Mouse (Mus musculus) heart, embryonic 14.5 days (tissue): Measurements from ENCODE around the gene Fcgr2b. TPM values are rescaled to one million over a fixed set of nuclear protein-coding genes. Genes with fewer than 3 reads are reported as not detected.
"Not testable (repeated sequence)": the region's sequence is repeated elsewhere in the genome, so short reads cannot be mapped to it uniquely, and the experiment has no call there.

Experiments
- ATAC-seq: fragments of 200-750 bp; cut with Nextera tagmentation; 2 replicates; pipeline ENCODE4 v1.8.0; 2017; ENCODE audit warnings: low read depth, moderate TSS enrichment; ENCODE audit not compliant: insufficient number of reproducible peaks, insufficient read depth, low FRiP score
- H3K27ac ChIP-seq, 2 experiments: fragments of 200-500 bp in 1 of 2; fragments of 300-500 bp in 1 of 2; sonication (generic) in 1 of 2; replicated peaks in 1 of 2; 2 replicates each; pipeline ENCODE4 v1.5.1; 2012 to 2014; ENCODE audit warnings: low read depth in 2 of 2, low read length in 2 of 2, control low read depth in 1 of 2, mild to moderate bottlenecking in 1 of 2, mixed read lengths in 1 of 2; ENCODE audit not compliant: control insufficient read depth in 1 of 2, insufficient read depth in 1 of 2
- H3K27me3 ChIP-seq: fragments of 300-500 bp; sonication (generic); 2 replicates; pipeline ENCODE4 v1.6.1; 2014; ENCODE audit warnings: mild to moderate bottlenecking, low read length, control low read depth; ENCODE audit not compliant: control insufficient read depth, insufficient read depth
- H3K36me3 ChIP-seq: fragments of 300-500 bp; sonication (generic); 2 replicates; pipeline ENCODE4 v1.6.1; 2014; ENCODE audit warnings: mild to moderate bottlenecking, control low read depth, low read length, mixed read lengths; ENCODE audit not compliant: control insufficient read depth, insufficient read depth
- H3K4me1 ChIP-seq, 2 experiments: fragments of 200-500 bp in 1 of 2; fragments of 300-500 bp in 1 of 2; sonication (generic) in 1 of 2; 2 replicates each; pipeline ENCODE4 v1.6.1; 2012 to 2014; ENCODE audit warnings: low read length in 2 of 2, control low read depth in 1 of 2, mixed read lengths in 1 of 2; ENCODE audit not compliant: control insufficient read depth in 2 of 2, insufficient read depth in 2 of 2
- H3K4me2 ChIP-seq: fragments of 300-500 bp; sonication (generic); 2 replicates; pipeline ENCODE4 v1.6.1; 2014; ENCODE audit warnings: mild to moderate bottlenecking, low read length
- H3K4me3 ChIP-seq, 2 experiments: fragments of 200-500 bp in 1 of 2; fragments of 300-500 bp in 1 of 2; sonication (generic) in 1 of 2; 2 replicates each; pipeline ENCODE4 v1.5.1; 2012 to 2014; ENCODE audit warnings: low read length in 2 of 2, mild to moderate bottlenecking in 2 of 2, control low read depth in 1 of 2, low read depth in 1 of 2, moderate library complexity in 1 of 2; ENCODE audit not compliant: control insufficient read depth in 1 of 2, insufficient read depth in 1 of 2
- H3K9ac ChIP-seq: fragments of 300-500 bp; sonication (generic); 2 replicates; pipeline ENCODE4 v1.6.1; 2014; ENCODE audit warnings: mild to moderate bottlenecking, low read length
- H3K9me3 ChIP-seq: fragments of 300-500 bp; sonication (generic); 2 replicates; pipeline ENCODE4 v1.6.1; 2016; ENCODE audit warnings: low read length, control low read depth; ENCODE audit not compliant: control insufficient read depth
- WGBS: fragments of 180-500 bp; shearing (Covaris S2); extraction: QIAGEN DNeasy Blood & Tissue Kit; methylation state at CpG from one replicate; pipeline ENCODE4 v1.1.7; 2014; 5-methylcytosine and 5-hydroxymethylcytosine counted together
- polyA plus RNA-seq: library from polyadenylated mRNA; unstranded; fragments of >200 nt; fragmentation: Nextera tagmentation; extraction: Ambion mirVana; gene quantifications from 2 replicates; pipeline ENCODE4 v1.2.1, GENCODE M21; 2014

Gene Fcgr2b
- polyA plus RNA-seq, 1 experiment from 2014 or later = 0.82 TPM

DNA sequence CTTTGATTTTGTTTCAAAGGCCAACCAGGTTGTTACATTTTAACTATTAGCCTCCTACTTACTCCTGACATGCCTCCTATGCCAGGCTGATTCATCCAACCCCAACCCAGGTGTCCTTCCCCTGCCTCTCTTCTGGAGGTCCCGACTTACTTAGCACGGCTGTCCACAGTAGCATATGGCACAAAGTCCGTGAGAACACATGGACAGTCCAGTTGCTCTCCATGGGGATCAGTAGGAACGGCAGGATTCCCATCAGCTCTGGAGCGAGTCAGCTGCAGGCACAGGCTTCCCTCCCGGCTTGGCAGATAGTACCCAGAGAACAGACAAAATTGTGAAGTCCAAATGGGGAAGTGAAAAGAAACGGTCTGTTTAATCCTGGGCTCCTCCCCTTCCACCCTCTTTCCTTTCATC, 591 bp downstream of the Fcgr2b start:
- H3K27me3 ChIP-seq = no peaks in the 10 kb centered on the region
- no peaks in the 10 kb centered on the region for H3K9me3 ChIP-seq
- H3K4me1 ChIP-seq = no peaks in the 10 kb centered on the region
- no peak overlapping the region for H3K4me3 ChIP-seq
- no peak overlapping the region for H3K27ac ChIP-seq
- 62% methylated on average over 7 of the region's 7 CpGs for WGBS
- H3K4me2 ChIP-seq = no peak overlapping the region
- H3K36me3 ChIP-seq = no peaks in the 10 kb centered on the region
- ATAC-seq = no peak
- no peak overlapping the region for H3K9ac ChIP-seq

DNA sequence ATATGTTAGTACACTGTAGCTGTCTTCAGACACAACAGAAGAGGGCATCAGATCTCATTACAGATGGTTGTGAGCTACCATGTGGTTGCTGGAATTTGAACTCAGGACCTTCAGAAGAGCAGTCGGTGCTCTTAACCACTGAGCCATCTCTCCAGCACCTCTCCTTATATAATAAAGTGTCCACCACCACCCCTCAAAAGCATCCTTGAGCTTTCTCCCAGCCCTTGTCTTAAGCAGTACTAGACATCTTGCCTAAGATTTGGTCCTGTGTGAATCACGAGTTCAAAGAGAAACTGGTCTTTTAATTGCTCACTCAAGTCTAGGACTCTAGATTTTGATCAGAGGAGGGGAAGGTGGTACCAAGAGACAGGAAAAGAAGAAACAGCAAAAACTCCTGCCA, 997 bp downstream of the Fcgr2b start:
- H3K4me2 ChIP-seq, H3K36me3 ChIP-seq, H3K9me3 ChIP-seq, H3K4me3 ChIP-seq, ATAC-seq, H3K27me3 ChIP-seq, H3K27ac ChIP-seq, H3K4me1 ChIP-seq, H3K9ac ChIP-seq: not testable (repeated sequence)
- 63% methylated on average over 2 of the region's 2 CpGs for WGBS

DNA sequence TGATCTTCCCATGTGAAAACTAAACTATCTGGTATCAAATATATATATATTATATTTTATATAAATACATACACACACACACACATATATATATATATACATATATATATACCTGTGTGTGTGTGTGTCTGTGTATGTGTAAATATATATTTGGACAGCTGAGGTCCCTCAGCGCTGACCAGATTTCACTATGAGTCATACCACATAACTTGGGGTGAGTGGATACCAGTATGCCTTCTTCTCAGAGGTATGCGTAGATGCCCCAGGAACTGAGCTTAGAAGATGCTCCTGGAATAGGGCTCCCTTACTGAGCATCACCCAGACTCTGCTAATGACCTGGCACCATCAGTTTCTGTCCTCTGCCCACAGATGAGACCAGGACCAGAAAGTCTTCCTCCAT, 1.6 kb downstream of the Fcgr2b start:
- 95% methylated on average over 2 of the region's 2 CpGs for WGBS

DNA sequence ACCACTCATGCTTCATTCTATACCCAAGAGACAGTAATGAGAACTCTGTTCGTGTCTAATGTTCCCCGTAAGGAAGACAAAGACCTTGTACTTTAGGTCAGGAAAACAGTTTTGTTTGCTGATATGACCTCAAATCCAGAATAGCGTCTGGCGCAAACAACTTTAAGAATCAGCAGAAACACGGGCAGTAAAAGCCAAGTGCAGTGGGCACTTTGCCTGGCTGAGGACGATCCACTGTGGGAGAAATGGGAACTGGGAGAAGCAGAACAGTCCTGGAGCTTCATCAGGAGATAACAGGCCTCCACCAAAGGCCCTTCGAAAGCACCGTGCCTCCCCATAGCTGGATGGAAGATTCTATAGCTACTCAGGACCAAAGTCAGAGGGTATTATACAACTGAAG, 2.2 kb downstream of the Fcgr2b start:
- H3K4me3 ChIP-seq = no peak overlapping the region
- WGBS = 74% methylated on average over 8 of the region's 8 CpGs
- no peak for ATAC-seq
- H3K4me1 ChIP-seq = no peaks in the 10 kb centered on the region
- no peak overlapping the region for H3K27ac ChIP-seq
- H3K9ac ChIP-seq = no peak overlapping the region
- H3K4me2 ChIP-seq = no peak overlapping the region
- no peaks in the 10 kb centered on the region for H3K9me3 ChIP-seq
- H3K27me3 ChIP-seq = no peaks in the 10 kb centered on the region
- H3K36me3 ChIP-seq = no peaks in the 10 kb centered on the region

More for the DNA sequence above, 1.6 kb downstream of the Fcgr2b start:
- H3K27me3 ChIP-seq = no peaks in the 10 kb centered on the region
- H3K4me1 ChIP-seq = no peaks in the 10 kb centered on the region
- no peak overlapping the region for H3K4me2 ChIP-seq
- no peak overlapping the region for H3K9ac ChIP-seq
- H3K36me3 ChIP-seq = no peaks in the 10 kb centered on the region
- no peak for ATAC-seq
- no peak overlapping the region for H3K27ac ChIP-seq
- H3K4me3 ChIP-seq = no peak overlapping the region
- H3K9me3 ChIP-seq = no peaks in the 10 kb centered on the region

DNA sequence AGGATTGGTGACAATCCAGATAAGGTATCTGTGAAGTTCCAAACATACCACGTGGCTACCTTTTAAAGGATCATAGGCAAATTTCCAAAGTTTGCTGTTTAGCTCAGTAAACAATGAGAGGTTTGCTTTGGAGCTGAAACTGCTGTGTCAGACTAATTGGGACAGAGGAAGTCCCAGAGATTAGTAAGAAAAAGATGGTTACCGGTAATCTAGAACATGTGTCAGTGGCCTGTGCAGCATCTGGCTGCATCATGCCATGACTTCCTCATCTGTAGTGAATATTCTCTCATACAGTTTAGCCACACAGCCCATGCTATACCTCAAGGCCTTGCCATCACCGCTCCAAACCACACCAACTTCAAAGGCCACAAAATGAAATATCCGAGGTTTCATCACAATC, 3.4 kb downstream of the Fcgr2b start:
- Histone ChIP-seq H3K4me3 (no peak overlapping the region), H3K4me1 (no peaks in the 10 kb centered on the region), H3K9ac (no peak overlapping the region), H3K9me3 (no peaks in the 10 kb centered on the region), H3K27me3 (no peaks in the 10 kb centered on the region), H3K36me3 (no peaks in the 10 kb centered on the region), H3K4me2 (no peak overlapping the region), H3K27ac (no peak overlapping the region)
- ATAC-seq = no peak
- WGBS = 70% methylated on average over 4 of the region's 4 CpGs

DNA sequence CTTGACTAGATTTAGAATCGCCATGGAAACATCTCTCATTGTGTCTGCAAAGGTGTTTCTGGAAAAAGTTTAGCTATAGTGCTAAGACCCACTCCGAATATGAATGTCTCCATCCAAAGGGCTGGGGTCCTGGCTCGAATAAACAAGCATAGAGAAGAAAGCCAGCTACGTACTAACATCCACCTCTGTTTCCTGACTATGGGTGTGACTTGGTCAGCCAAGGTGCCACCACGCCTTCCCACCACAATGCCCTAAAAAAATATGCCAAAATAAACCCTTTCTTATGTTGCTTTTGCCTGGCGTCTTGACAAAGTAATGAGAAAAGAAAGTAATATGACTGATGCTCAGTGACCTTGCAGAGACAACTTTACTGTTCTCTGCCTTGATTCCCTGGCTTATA, 3.9 kb downstream of the Fcgr2b start:
- no peak overlapping the region for H3K4me2 ChIP-seq
- 76% methylated on average over 6 of the region's 6 CpGs for WGBS
- H3K4me3 ChIP-seq = no peak overlapping the region
- no peaks in the 10 kb centered on the region for H3K9me3 ChIP-seq
- no peak overlapping the region for H3K9ac ChIP-seq
- no peaks in the 10 kb centered on the region for H3K4me1 ChIP-seq
- no peaks in the 10 kb centered on the region for H3K36me3 ChIP-seq
- no peak overlapping the region for H3K27ac ChIP-seq
- no peak for ATAC-seq
- H3K27me3 ChIP-seq = no peaks in the 10 kb centered on the region

DNA sequence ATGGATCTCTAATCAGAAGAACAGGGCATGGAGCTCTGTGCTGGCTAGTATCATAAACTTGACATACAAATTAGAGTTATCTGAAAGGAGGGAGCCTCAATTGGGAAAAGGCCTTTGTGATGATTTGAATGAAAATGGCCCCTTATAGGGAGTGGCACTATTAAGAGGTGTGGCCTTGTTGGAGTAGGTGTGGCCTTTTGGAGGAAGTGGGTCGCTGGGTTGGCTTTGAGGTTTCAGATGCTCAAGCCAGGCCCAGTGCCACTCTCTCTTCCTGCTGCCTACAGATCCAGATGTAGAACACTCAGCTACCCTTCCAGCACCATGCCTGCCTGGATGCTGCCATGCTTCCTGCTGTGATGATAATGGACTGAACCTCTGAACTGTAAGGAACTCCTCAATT, 7.8 kb downstream of the Fcgr2b start:
- H3K4me3 ChIP-seq = no peak overlapping the region
- peaks cover under 1% of the 10 kb centered on the region in 2 experiments; a peak in 2 of 4 replicates for H3K4me1 ChIP-seq
- H3K4me2 ChIP-seq = no peak overlapping the region
- no peaks in the 10 kb centered on the region for H3K27me3 ChIP-seq
- H3K36me3 ChIP-seq = no peaks in the 10 kb centered on the region
- H3K9ac ChIP-seq = no peak overlapping the region
- ATAC-seq = no peak
- H3K9me3 ChIP-seq = no peaks in the 10 kb centered on the region
- H3K27ac ChIP-seq = no peak overlapping the region
- 55% methylated on average over 1 of the region's 1 CpGs for WGBS

DNA sequence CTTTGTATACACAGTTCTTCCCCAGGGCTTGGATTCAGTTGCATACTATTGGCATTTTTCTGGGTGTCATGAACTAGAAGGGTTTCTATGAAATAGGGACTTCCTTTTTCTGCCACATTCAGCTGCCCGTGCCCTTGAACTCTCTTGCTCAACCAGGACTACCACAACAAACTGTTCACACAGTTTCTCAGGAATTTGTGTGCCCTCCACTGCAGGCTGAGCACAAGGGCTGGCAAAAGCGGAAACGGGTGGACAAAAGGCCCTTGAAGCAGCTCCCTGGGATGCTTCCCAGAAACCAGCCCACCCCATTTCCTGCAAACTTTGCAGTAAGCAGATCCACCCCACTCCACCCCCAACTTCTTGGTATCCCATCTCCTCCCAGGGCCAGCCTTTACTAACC, 8.8 kb downstream of the Fcgr2b start:
- WGBS = 76% methylated on average over 3 of the region's 3 CpGs
- Histone ChIP-seq H3K4me2 (no peak overlapping the region), H3K27me3 (no peaks in the 10 kb centered on the region), H3K27ac (no peak overlapping the region), H3K4me1 (peaks cover 8 to 10% of the 10 kb centered on the region in 2 experiments), H3K9me3 (no peaks in the 10 kb centered on the region), H3K4me3 (no peak overlapping the region), H3K36me3 (no peaks in the 10 kb centered on the region), H3K9ac (no peak overlapping the region)
- no peak for ATAC-seq
